Mouse (Mus musculus): ENCODE data around the gene Zfp428. TPM values are rescaled to one million over a fixed set of nuclear protein-coding genes. Genes with fewer than 3 reads are reported as not detected.
A peak's percentile ranks its signal among the peaks of the same experiment; 100 is the strongest.
"Not testable (repeated sequence)": the region's sequence is repeated elsewhere in the genome, so short reads cannot be mapped to it uniquely, and the experiment has no call there.

Gene Zfp428
- polyA plus RNA-seq, 1 experiment from 2014 or later: 4.2 TPM

DNA sequence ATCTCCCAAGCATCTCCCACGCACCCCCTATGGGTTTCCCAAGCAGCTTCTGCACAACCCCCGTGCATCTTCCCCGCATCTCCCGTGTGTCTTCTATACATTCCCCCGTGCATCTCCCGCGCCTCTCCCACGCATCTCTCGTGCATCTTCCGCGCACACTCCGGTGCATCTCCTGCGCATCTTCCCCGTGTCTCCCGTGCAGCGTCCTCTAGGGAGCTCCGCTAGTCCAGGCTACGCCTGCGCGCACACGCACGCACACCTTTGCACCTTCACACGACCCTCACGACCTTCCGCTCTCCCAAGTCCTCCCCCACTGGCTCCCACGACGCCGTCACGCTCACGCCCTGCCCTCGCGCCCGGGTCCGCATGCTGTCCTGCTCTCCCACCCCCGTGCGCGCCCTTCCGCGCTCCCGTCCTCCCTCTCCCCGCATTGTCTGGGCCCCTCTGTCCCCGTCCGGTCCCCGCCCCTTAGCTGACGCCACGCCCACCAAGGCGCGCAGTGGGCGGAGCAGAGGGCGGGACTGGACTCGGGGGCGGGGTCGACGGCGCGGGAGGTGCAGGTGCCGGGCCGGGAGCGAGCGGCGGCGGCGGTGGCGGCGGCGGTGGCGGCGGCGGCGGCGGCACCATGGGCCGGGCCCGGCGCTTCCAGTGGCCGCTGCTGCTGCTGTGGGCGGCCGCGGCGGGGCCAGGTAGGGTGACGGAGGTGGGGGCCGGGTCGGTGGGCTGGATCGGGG, 25.2 kb upstream of the Zfp428 start, which contains the start of gene Cadm4:
Cadm4 (plus strand) TSS at position 550 of the 734 bp plus-strand sequence.
- H3K27ac ChIP-seq (replicated peaks): no peak within 1 kb of the TSS
- peak within 1 kb of the TSS; percentile 52 for H3K4me3 ChIP-seq (replicated peaks)
- H3K4me2 ChIP-seq: peak within 1 kb of the TSS; percentile 78
- under 1% methylated on average over 70 of the region's 83 CpGs for WGBS (ENCODE audit: insufficient replicate concordance)
- H3K36me3 ChIP-seq (replicated peaks): no peaks in the 10 kb centered on the region
- H3K9ac ChIP-seq: peak within 1 kb of the TSS; percentile 18; the same call in 1 of the 2 replicates
- no peaks in the 10 kb centered on the region for H3K9me3 ChIP-seq (replicated peaks)
- peaks cover 81% of the 10 kb centered on the region for H3K27me3 ChIP-seq
- H3K4me1 ChIP-seq (replicated peaks): peaks cover 13% of the 10 kb centered on the region
- ATAC-seq (ENCODE audit: insufficient read depth): peak; percentile 73

DNA sequence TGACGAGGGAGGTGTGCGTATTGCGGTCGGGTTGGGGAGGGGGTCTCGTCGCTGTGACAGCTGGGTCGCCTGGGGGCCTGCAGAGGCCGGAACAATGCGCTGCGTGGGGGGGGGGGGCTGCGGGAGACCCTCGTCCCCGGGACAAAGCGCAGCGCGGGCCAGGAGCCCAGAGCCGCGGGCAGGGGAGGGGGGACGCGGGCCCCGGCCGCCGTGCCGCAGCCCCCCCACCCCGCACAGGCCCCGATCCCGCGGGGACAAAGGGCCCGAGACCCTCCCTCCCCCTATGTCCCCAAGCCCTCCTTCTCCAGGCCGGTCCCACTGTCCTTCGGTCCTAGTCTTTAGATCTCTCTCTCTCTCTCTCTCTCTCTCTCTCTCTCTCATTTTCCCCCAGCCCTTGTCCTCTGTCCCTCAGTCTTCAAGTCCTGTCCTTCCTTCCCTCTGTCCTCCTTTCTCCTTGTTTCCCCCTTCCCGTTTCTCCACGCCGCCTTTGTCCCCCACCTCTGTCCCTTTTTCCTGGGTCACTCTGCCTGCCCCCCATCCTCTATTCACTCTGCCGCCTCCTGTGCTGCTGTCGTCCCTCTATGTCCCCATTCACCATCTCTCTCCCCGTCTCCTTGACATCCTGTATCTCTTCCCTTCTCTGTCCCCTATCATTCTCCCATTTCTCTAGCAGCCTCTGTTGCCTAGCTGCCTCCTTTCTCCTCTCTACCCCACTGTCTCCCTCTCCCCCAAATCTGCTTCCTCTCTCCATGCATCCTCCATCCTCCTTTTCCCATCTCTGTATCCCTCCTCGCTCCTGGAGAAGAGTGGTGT, 24.4 kb upstream of the Zfp428 start:
- no peak for ATAC-seq (ENCODE audit: insufficient read depth)
- H3K4me1 ChIP-seq (replicated peaks): peaks cover 13% of the 10 kb centered on the region
- H3K9ac ChIP-seq: peak overlapping the region; percentile 18; the same call in 1 of the 2 replicates
- H3K27me3 ChIP-seq: peaks cover 82% of the 10 kb centered on the region
- 3% methylated on average over 14 of the region's 38 CpGs for WGBS (ENCODE audit: insufficient replicate concordance)
- H3K9me3 ChIP-seq (replicated peaks): no peaks in the 10 kb centered on the region
- H3K4me3 ChIP-seq (replicated peaks): peak overlapping the region; percentile 52
- no peaks in the 10 kb centered on the region for H3K36me3 ChIP-seq (replicated peaks)
- peak overlapping the region; percentile 78 for H3K4me2 ChIP-seq
- H3K27ac ChIP-seq (replicated peaks): no peak overlapping the region

DNA sequence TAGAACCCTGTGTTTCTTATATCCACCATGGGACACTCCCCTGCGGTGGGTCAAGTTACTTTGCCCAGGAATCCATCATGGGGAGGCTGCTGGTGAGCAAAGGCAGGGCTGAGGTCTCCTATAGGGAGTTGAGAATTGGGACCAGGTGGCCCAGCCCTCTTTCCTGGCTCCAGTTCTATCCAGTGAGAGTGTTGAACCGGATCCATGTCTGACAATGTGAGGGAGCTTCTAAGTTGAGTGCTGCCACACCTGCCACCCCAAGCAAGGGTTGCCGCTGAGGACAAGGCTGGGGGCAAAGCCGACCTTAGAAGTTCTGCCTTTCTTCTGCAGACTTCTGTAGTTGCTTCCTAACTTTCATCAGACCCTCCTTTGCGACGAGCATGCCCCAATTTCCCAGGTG, 23.5 kb upstream of the Zfp428 start:
- not testable (repeated sequence) for H3K4me3 ChIP-seq (replicated peaks); H3K27ac ChIP-seq (replicated peaks); H3K36me3 ChIP-seq (replicated peaks); H3K4me2 ChIP-seq; H3K9me3 ChIP-seq (replicated peaks); H3K9ac ChIP-seq; ATAC-seq (ENCODE audit: insufficient read depth)
- WGBS (ENCODE audit: insufficient replicate concordance): 39% methylated on average over 6 of the region's 6 CpGs
- H3K4me1 ChIP-seq (replicated peaks): peaks cover 13% of the 10 kb centered on the region
- peaks cover 82% of the 10 kb centered on the region for H3K27me3 ChIP-seq

DNA sequence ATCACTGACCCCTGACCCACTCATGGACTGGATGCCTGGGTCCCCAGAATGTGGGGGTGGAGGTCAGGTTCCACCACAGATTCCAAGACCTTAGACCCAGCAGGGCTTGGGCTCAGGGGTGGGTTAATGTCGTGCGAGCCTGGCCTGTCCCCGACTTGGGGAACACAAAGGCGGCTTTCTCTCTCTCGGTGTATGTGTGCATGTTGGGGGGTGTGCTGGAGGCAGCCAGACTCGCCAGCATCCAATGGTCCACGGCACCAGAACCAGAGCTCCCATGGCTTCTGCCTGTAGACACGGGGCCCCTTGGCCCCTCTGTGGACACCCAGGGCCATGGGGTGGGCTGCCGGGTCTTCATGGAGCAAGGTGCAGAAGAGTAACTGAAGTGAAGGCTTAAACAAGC, 21.3 kb upstream of the Zfp428 start:
- Histone ChIP-seq H3K4me3 (replicated peaks) (no peak overlapping the region), H3K36me3 (replicated peaks) (no peaks in the 10 kb centered on the region), H3K27ac (replicated peaks) (no peak overlapping the region), H3K9me3 (replicated peaks) (no peaks in the 10 kb centered on the region), H3K4me1 (replicated peaks) (peaks cover 13% of the 10 kb centered on the region), H3K9ac (no peak overlapping the region), H3K4me2 (no peak overlapping the region), H3K27me3 (peaks cover 60% of the 10 kb centered on the region)
- ATAC-seq (ENCODE audit: insufficient read depth): no peak
- WGBS (ENCODE audit: insufficient replicate concordance): 50% methylated on average over 9 of the region's 9 CpGs

DNA sequence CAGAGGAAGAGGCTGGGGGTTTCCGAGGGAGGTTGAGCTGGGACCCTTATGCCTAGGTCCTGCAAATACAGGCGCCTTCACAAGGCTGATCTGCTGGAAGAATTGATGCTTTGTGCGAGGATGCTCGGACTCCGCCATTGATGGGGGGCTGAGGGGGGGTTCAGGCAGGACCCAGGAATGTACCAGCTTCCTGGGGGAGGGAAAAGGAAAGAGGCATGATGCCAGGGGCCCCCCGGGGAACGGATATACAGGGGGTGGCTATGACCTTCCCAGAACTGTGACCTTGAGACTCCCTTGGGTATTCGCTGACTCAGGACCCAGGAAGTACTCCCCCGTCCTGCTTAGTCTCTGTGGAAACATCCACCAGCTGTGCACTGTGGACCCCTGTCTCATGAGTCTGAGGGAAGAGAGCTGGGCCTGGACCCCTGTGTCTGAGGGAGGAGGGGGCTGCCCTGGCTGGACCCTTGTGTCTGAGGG, 20.1 kb upstream of the Zfp428 start:
- Histone ChIP-seq H3K9ac (no peak overlapping the region), H3K4me2 (no peak overlapping the region), H3K9me3 (replicated peaks) (no peaks in the 10 kb centered on the region), H3K4me1 (replicated peaks) (peaks cover 6% of the 10 kb centered on the region), H3K36me3 (replicated peaks) (no peaks in the 10 kb centered on the region), H3K27me3 (peaks cover 48% of the 10 kb centered on the region), H3K27ac (replicated peaks) (no peak overlapping the region), H3K4me3 (replicated peaks) (no peak overlapping the region)
- ATAC-seq (ENCODE audit: insufficient read depth): no peak
- WGBS (ENCODE audit: insufficient replicate concordance): 54% methylated on average over 9 of the region's 9 CpGs

DNA sequence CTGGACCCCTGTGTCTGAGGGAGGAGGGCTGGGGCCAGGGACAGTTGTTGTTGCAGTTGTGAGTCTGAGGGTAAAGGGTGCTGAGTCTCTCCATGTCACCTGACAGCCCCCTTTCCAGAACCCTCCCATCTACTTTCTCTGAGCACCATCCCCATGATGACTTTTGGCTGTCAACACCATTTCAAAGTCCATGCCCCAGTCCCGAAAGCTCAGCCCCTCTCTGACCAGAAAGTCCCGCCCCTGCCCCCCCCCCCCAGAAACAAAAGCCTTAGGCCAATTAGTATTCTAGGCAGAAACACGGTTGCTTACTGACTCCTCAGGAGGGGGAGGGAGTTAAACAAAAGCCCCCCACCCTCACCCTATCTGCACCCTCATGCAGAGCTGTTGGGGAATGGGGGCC, 19.4 kb upstream of the Zfp428 start:
- no peak for ATAC-seq (ENCODE audit: insufficient read depth)
- H3K4me2 ChIP-seq: no peak overlapping the region
- H3K9me3 ChIP-seq (replicated peaks): no peaks in the 10 kb centered on the region
- H3K27ac ChIP-seq (replicated peaks): no peak overlapping the region
- H3K4me1 ChIP-seq (replicated peaks): no peaks in the 10 kb centered on the region; the same call in 1 of the 2 replicates
- H3K27me3 ChIP-seq: peaks cover 41% of the 10 kb centered on the region
- H3K36me3 ChIP-seq (replicated peaks): no peaks in the 10 kb centered on the region
- no peak overlapping the region for H3K4me3 ChIP-seq (replicated peaks)
- no peak overlapping the region for H3K9ac ChIP-seq
- WGBS (ENCODE audit: insufficient replicate concordance): 18% methylated on average over 3 of the region's 3 CpGs

DNA sequence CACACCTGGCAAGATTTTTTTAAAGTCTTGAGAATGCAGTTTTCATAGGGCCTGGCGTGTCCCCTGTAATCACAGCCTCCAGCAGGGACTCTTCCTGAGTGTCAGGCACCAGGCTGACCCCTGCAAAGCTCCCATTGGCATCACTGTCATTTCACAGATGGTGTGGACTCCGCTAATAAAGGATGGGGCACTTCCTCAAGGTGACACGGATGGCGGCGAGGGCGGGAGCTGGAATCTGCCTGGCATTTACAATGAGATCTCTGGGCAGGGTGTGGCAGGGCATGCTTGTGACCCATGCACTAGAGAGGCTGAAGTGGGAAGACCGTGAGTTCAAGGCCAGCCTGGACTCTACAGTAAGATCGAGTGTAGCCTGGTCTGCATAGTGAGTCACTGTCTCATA, 18.5 kb upstream of the Zfp428 start:
- Histone ChIP-seq H3K27me3 (peaks cover 32% of the 10 kb centered on the region), H3K9ac (no peak overlapping the region), H3K9me3 (replicated peaks) (no peaks in the 10 kb centered on the region), H3K36me3 (replicated peaks) (no peaks in the 10 kb centered on the region), H3K4me2 (no peak overlapping the region), H3K27ac (replicated peaks) (no peak overlapping the region), H3K4me1 (replicated peaks) (no peaks in the 10 kb centered on the region; the same call in 1 of the 2 replicates), H3K4me3 (replicated peaks) (no peak overlapping the region)
- ATAC-seq (ENCODE audit: insufficient read depth): no peak
- 69% methylated on average over 8 of the region's 8 CpGs for WGBS (ENCODE audit: insufficient replicate concordance)

DNA sequence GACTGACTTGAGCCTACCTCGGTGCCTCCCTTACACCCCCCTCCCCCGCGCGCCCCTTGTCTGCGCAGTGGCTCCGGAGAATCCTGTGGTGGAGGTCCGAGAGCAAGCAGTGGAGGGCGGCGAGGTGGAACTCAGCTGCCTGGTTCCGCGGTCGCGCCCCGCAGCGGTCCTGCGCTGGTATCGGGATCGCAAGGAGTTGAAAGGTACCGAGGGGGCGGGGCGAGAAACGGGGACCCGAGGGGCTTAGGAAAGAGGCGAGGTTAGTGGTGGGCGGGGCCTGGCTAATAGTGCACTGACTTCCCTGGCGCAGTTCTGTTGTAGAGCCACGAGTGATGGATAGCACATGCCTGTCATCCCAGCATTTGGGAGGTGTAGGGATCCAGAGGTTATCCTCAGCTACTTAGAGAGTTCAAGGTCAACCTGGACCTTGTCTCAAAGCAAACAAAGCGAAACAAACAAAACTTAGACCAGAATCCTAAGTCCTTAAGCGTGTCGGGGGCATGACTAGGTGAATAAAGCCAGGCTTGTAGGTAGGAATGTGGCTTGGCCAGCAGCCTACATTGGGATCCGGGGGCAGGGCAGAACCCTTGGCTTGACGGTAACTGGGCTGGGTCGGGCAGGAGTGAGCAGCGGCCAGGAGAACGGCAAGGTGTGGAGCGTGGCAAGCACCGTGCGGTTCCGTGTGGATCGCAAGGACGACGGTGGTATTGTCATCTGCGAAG, 6.8 kb upstream of the Zfp428 start:
- Histone ChIP-seq H3K4me1 (replicated peaks) (peaks cover 20% of the 10 kb centered on the region), H3K4me3 (replicated peaks) (no peak overlapping the region), H3K27me3 (peaks cover 73% of the 10 kb centered on the region), H3K36me3 (replicated peaks) (no peaks in the 10 kb centered on the region), H3K4me2 (peak overlapping the region; percentile 29; the same call in 1 of the 2 replicates), H3K9me3 (replicated peaks) (no peaks in the 10 kb centered on the region), H3K27ac (replicated peaks) (no peak overlapping the region), H3K9ac (no peak overlapping the region)
- ATAC-seq (ENCODE audit: insufficient read depth): no peak
- 9% methylated on average over 43 of the region's 43 CpGs for WGBS (ENCODE audit: insufficient replicate concordance)

DNA sequence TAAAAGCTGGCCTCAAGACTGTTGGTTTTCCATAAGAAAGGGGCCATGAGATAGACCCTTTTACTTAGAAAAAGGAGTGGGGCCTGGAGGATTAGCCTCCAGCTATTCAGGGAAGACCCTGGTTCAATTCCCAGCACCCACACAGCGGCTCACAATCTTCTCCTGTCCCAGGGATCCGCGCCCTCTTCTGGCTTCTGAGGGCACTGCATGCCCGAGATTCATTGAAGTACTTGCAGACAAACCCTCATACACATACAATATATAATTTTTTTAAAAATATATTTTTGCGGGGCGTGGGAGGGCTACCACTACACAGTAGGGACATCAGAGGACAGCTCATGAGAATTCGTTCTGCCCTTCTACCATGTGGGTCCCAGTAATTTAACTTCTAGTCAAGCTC, 5.9 kb upstream of the Zfp428 start:
- no peak overlapping the region for H3K27ac ChIP-seq (replicated peaks)
- 18% methylated on average over 7 of the region's 7 CpGs for WGBS (ENCODE audit: insufficient replicate concordance)
- H3K4me1 ChIP-seq (replicated peaks): peaks cover 28% of the 10 kb centered on the region
- H3K36me3 ChIP-seq (replicated peaks): no peaks in the 10 kb centered on the region
- no peak overlapping the region for H3K9ac ChIP-seq
- no peak overlapping the region for H3K4me3 ChIP-seq (replicated peaks)
- no peaks in the 10 kb centered on the region for H3K9me3 ChIP-seq (replicated peaks)
- ATAC-seq (ENCODE audit: insufficient read depth): no peak
- H3K27me3 ChIP-seq: peaks cover 82% of the 10 kb centered on the region
- H3K4me2 ChIP-seq: no peak overlapping the region

DNA sequence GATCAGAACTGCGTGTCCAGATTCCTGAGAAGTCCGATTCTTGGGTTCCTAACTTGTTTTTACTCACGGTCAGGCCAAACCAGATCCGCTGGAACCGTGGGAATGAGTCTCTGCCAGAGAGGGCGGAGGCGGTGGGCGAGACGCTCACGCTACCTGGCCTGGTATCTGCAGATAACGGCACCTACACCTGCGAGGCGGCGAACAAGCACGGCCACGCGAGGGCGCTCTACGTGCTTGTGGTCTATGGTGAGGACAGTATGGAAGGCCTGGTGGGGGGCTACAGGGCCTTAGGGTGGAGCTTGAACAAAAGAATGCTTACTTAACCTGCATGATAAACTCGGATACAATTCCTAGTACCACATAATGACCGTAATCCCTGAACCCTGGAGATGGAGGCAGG, 5.3 kb upstream of the Zfp428 start:
- Histone ChIP-seq H3K9me3 (replicated peaks) (no peaks in the 10 kb centered on the region), H3K36me3 (replicated peaks) (no peaks in the 10 kb centered on the region), H3K27ac (replicated peaks) (no peak overlapping the region), H3K4me1 (replicated peaks) (peaks cover 33% of the 10 kb centered on the region), H3K9ac (no peak overlapping the region), H3K27me3 (peaks cover 88% of the 10 kb centered on the region), H3K4me3 (replicated peaks) (no peak overlapping the region), H3K4me2 (no peak overlapping the region)
- ATAC-seq (ENCODE audit: insufficient read depth): no peak
- WGBS (ENCODE audit: insufficient replicate concordance): 31% methylated on average over 21 of the region's 21 CpGs

DNA sequence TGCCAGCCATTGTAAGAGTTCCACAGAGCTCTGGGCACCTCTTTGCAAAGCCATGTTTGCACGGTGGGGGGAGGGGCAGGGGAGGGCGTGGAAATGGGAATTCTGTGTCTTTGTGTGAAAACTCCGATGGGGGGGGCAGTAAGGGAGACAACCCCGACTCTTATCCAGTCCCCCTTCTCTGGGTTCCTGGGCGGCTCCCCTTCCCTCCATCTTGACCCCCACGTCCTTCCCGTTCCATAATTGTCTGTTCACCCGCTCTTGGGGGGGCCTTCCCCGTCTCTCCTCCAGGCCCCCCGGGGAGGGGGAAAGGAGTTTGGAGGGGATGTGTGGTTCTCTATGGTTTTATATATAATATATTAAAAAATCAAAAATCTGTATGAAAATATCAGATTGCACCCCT, 2.8 kb upstream of the Zfp428 start:
- Histone ChIP-seq H3K4me2 (peak overlapping the region; percentile 23; the same call in 1 of the 2 replicates), H3K27ac (replicated peaks) (no peak overlapping the region), H3K27me3 (peaks cover 82% of the 10 kb centered on the region), H3K9ac (no peak overlapping the region), H3K4me1 (replicated peaks) (peaks cover 47% of the 10 kb centered on the region), H3K4me3 (replicated peaks) (no peak overlapping the region), H3K9me3 (replicated peaks) (no peaks in the 10 kb centered on the region), H3K36me3 (replicated peaks) (no peaks in the 10 kb centered on the region)
- no peak for ATAC-seq (ENCODE audit: insufficient read depth)
- 21% methylated on average over 10 of the region's 10 CpGs for WGBS (ENCODE audit: insufficient replicate concordance)
